Mouse (Mus musculus): ENCODE data around the gene Casq2. TPM values are rescaled to one million over a fixed set of nuclear protein-coding genes. Genes with fewer than 3 reads are reported as not detected.

The Casq2 gene
- polyA plus RNA-seq, 1 experiment from 2014 or later: 11.3 TPM

GRCm38 (mm10) chr3:102111979-102112599 lies 25.9 kb downstream of the Casq2 start:
- H3K36me3 ChIP-seq: no peaks in the 10 kb centered on the region
- no peak overlapping the region for H3K4me3 ChIP-seq
- H3K9ac ChIP-seq: no peak overlapping the region
- H3K27me3 ChIP-seq: no peaks in the 10 kb centered on the region
- no peak overlapping the region for H3K27ac ChIP-seq
- no peaks in the 10 kb centered on the region for H3K4me1 ChIP-seq
- H3K4me2 ChIP-seq (replicated peaks): no peak overlapping the region
- no peak for ATAC-seq (ENCODE audit: insufficient number of reproducible peaks, insufficient read depth, low FRiP score, low TSS enrichment)
- H3K9me3 ChIP-seq: no peaks in the 10 kb centered on the region
- WGBS: 60% methylated on average over 7 of the region's 7 CpGs

GRCm38 (mm10) chr3:102120947-102121346 lies 34.7 kb downstream of the Casq2 start:
- no peak for ATAC-seq (ENCODE audit: insufficient number of reproducible peaks, insufficient read depth, low FRiP score, low TSS enrichment)
- H3K36me3 ChIP-seq: no peaks in the 10 kb centered on the region
- H3K4me3 ChIP-seq: no peak overlapping the region
- no peak overlapping the region for H3K27ac ChIP-seq
- H3K4me1 ChIP-seq: no peaks in the 10 kb centered on the region
- no peak overlapping the region for H3K9ac ChIP-seq
- H3K9me3 ChIP-seq: 0 out of 2 replicates have a peak, but pooled peaks cover 4% of the 10 kb centered on the region
- no peaks in the 10 kb centered on the region for H3K27me3 ChIP-seq
- H3K4me2 ChIP-seq (replicated peaks): no peak overlapping the region

DNA sequence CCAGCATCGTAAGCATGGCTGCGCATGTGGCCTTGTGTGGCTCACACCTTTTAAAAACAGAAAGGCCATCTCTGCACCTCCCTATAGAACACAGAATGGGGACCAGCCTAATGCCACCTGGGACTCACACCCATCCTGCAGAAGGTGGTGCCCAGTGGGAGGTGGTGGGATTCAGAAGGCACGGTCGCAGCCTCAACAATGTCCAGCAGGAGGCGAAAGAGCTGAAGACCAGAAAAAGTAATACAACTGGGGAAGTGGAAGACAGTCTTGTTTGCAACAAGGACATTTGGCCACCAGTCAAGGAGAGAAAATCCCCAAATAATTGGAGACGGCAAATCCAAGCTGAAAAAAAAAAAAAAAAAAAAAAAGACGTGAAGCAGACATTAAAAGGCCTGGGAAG lies 35.8 kb downstream of the Casq2 start:
- H3K9ac ChIP-seq: no peak overlapping the region
- no peaks in the 10 kb centered on the region for H3K36me3 ChIP-seq
- no peak overlapping the region for H3K4me3 ChIP-seq
- ATAC-seq (ENCODE audit: insufficient number of reproducible peaks, insufficient read depth, low FRiP score, low TSS enrichment): no peak
- 0 out of 2 replicates have a peak, but pooled peaks cover 4% of the 10 kb centered on the region for H3K9me3 ChIP-seq
- H3K27ac ChIP-seq: no peak overlapping the region
- no peaks in the 10 kb centered on the region for H3K27me3 ChIP-seq
- WGBS: 78% methylated on average over 7 of the region's 7 CpGs
- no peak overlapping the region for H3K4me2 ChIP-seq (replicated peaks)
- no peaks in the 10 kb centered on the region for H3K4me1 ChIP-seq

DNA sequence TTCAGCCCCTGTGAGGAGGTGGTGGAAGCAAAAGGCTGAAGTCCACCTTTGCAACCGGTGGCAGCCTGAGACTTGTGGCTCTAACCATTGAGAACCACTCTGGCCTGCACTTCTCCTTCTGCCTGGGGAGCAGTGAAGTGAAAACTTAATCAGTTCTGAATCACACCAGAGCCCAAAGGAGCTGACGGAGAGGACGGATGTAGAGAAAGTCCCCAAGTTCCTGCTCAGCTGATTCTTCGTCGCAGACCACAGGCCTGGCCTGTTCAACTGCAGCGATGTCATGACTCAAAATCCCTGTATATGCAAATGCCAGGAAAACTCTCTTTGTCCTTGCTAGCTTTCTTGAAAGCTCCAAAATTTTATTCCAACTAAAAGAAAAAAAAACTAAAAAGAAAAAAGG lies 37.4 kb downstream of the Casq2 start:
- H3K36me3 ChIP-seq: no peaks in the 10 kb centered on the region
- H3K4me2 ChIP-seq (replicated peaks): no peak overlapping the region
- no peaks in the 10 kb centered on the region for H3K4me1 ChIP-seq
- no peak overlapping the region for H3K4me3 ChIP-seq
- no peaks in the 10 kb centered on the region for H3K27me3 ChIP-seq
- H3K27ac ChIP-seq: no peak overlapping the region
- 80% methylated on average over 6 of the region's 6 CpGs for WGBS
- H3K9ac ChIP-seq: no peak overlapping the region
- 0 out of 2 replicates have a peak, but pooled peaks cover 4% of the 10 kb centered on the region for H3K9me3 ChIP-seq
- ATAC-seq (ENCODE audit: insufficient number of reproducible peaks, insufficient read depth, low FRiP score, low TSS enrichment): no peak

- no peaks in the 10 kb centered on the region for H3K4me1 ChIP-seq
- H3K4me3 ChIP-seq: no peak overlapping the region
- no peaks in the 10 kb centered on the region for H3K27me3 ChIP-seq
- no peaks in the 10 kb centered on the region for H3K36me3 ChIP-seq
- no peak overlapping the region for H3K27ac ChIP-seq
- H3K4me2 ChIP-seq (replicated peaks): no peak overlapping the region
- ATAC-seq (ENCODE audit: insufficient number of reproducible peaks, insufficient read depth, low FRiP score, low TSS enrichment): no peak
- 39% methylated on average over 1 of the region's 1 CpGs for WGBS
- 0 out of 2 replicates have a peak, but pooled peaks cover 3% of the 10 kb centered on the region for H3K9me3 ChIP-seq
- no peak overlapping the region for H3K9ac ChIP-seq
Measured at GRCm38 (mm10) chr3:102125546-102125945, 39.3 kb downstream of the Casq2 start.

DNA sequence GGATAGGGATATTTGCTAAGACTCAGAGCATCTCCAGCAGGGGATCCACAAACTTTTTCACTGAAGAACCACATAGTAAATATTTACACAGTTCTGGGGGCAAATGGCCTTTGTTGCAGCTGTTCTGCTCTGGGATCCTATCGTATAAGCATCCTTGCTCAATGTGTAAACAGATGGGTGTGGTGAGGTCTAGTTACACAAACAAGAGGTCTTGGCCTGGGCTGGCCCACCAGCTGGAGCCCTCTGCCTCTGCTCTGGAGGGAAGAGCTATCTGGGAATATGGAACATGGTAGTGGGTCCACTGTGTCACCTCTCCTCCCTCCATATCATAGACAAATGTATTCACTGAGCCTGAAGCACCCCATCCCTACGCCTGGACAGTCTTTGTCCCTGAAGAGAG lies 40.9 kb downstream of the Casq2 start:
- Histone ChIP-seq H3K4me1 (no peaks in the 10 kb centered on the region), H3K27me3 (no peaks in the 10 kb centered on the region), H3K4me3 (no peak overlapping the region), H3K4me2 (replicated peaks) (no peak overlapping the region), H3K27ac (no peak overlapping the region), H3K36me3 (no peaks in the 10 kb centered on the region), H3K9me3 (no peaks in the 10 kb centered on the region), H3K9ac (no peak overlapping the region)
- 86% methylated on average over 2 of the region's 2 CpGs for WGBS
- ATAC-seq (ENCODE audit: insufficient number of reproducible peaks, insufficient read depth, low FRiP score, low TSS enrichment): no peak

- Histone ChIP-seq H3K27ac (no peak overlapping the region), H3K27me3 (no peaks in the 10 kb centered on the region), H3K36me3 (no peaks in the 10 kb centered on the region), H3K9ac (no peak overlapping the region), H3K4me1 (no peaks in the 10 kb centered on the region), H3K4me3 (no peak overlapping the region), H3K9me3 (no peaks in the 10 kb centered on the region), H3K4me2 (replicated peaks) (no peak overlapping the region)
- 90% methylated on average over 2 of the region's 2 CpGs for WGBS
- ATAC-seq (ENCODE audit: insufficient number of reproducible peaks, insufficient read depth, low FRiP score, low TSS enrichment): no peak
Measured at GRCm38 (mm10) chr3:102128242-102128641, 42.0 kb downstream of the Casq2 start.

DNA sequence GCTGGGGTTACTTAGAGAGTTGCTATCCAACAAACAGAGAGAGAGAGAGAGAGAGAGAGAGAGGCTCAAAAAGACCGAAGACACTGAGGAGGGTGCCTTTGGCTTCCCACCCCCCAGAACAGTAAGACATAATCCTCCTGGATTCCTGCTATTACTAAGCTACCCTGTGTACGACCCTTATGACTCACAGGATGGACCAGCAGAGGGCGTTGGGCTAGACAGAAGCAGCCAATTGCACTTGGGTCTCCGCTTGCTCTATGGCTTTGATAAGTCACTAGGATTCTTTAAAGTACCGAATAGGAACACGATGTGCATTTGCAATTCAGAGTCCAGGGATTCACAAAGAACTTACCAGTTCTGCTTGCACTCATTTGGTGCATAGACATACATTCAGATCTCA lies 44.3 kb downstream of the Casq2 start:
- no peaks in the 10 kb centered on the region for H3K9me3 ChIP-seq
- no peaks in the 10 kb centered on the region for H3K27me3 ChIP-seq
- peaks cover 3% of the 10 kb centered on the region for H3K4me1 ChIP-seq
- H3K27ac ChIP-seq: no peak overlapping the region
- no peak overlapping the region for H3K9ac ChIP-seq
- H3K4me3 ChIP-seq: no peak overlapping the region
- no peaks in the 10 kb centered on the region for H3K36me3 ChIP-seq
- ATAC-seq (ENCODE audit: insufficient number of reproducible peaks, insufficient read depth, low FRiP score, low TSS enrichment): no peak
- no peak overlapping the region for H3K4me2 ChIP-seq (replicated peaks)
- WGBS: 68% methylated on average over 6 of the region's 6 CpGs

- H3K9ac ChIP-seq: no peak overlapping the region
- no peaks in the 10 kb centered on the region for H3K27me3 ChIP-seq
- H3K27ac ChIP-seq: no peak overlapping the region
- ATAC-seq (ENCODE audit: insufficient number of reproducible peaks, insufficient read depth, low FRiP score, low TSS enrichment): no peak
- WGBS: 89% methylated on average over 9 of the region's 9 CpGs
- H3K4me3 ChIP-seq: no peak overlapping the region
- peaks cover 8% of the 10 kb centered on the region for H3K4me1 ChIP-seq
- no peaks in the 10 kb centered on the region for H3K36me3 ChIP-seq
- H3K9me3 ChIP-seq: no peaks in the 10 kb centered on the region
- H3K4me2 ChIP-seq (replicated peaks): no peak overlapping the region
Measured at GRCm38 (mm10) chr3:102131627-102132324, 45.6 kb downstream of the Casq2 start.

DNA sequence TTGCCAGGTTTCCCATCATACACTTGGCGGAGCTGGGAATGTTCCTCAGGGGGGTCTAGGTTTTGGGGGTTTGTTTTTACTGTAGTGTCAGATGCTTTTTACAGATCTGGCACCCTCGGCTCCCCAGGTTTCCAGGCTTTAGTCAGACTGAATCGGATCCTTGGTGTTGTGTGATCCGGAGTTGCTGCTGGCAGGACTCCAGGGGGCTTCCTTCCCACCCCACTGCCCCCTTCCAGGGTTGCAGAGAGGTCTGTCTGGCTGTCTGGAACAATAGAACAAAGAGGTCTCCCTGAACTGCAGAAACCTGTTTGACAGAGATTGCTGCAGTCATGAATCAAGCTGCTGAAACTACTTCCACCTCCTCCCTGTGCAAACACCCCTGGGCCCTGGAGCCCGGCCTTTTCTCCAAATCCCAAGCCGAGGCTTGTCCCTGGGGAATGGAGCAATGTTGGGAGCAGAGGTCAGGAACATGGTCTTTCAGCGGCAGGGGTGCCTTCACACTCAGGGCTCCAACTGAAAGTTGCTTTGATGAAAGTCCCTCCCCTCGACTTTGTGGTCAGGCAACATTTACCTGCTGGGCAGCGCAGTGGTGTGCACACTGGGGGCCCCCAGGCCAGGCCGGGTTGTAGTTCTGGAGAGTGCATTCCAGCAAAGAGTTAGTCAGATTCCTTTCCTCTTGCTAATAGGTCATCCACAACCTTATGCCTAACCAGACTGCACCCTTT lies 49.3 kb downstream of the Casq2 start:
- Histone ChIP-seq H3K27me3 (peaks cover 5% of the 10 kb centered on the region; the same call in 1 of the 2 replicates), H3K9me3 (no peaks in the 10 kb centered on the region), H3K4me1 (peaks cover 8% of the 10 kb centered on the region), H3K27ac (peak overlapping the region; percentile 32), H3K4me2 (replicated peaks) (no peak overlapping the region), H3K4me3 (no peak overlapping the region), H3K9ac (no peak overlapping the region; the same call in 1 of the 2 replicates), H3K36me3 (no peaks in the 10 kb centered on the region)
- ATAC-seq (ENCODE audit: insufficient number of reproducible peaks, insufficient read depth, low FRiP score, low TSS enrichment): no peak
- 18% methylated on average over 10 of the region's 10 CpGs for WGBS

- no peak overlapping the region for H3K27ac ChIP-seq
- H3K9ac ChIP-seq: no peak overlapping the region
- H3K4me2 ChIP-seq (replicated peaks): no peak overlapping the region
- no peak for ATAC-seq (ENCODE audit: insufficient number of reproducible peaks, insufficient read depth, low FRiP score, low TSS enrichment)
- no peaks in the 10 kb centered on the region for H3K9me3 ChIP-seq
- peaks cover 5% of the 10 kb centered on the region; the same call in 1 of the 2 replicates for H3K27me3 ChIP-seq
- 77% methylated on average over 10 of the region's 10 CpGs for WGBS
- no peaks in the 10 kb centered on the region for H3K36me3 ChIP-seq
- peaks cover 8% of the 10 kb centered on the region for H3K4me1 ChIP-seq
- no peak overlapping the region for H3K4me3 ChIP-seq
Measured at GRCm38 (mm10) chr3:102137158-102137557, 50.9 kb downstream of the Casq2 start.

GRCm38 (mm10) chr3:102138899-102139298 lies 52.7 kb downstream of the Casq2 start:
- no peak overlapping the region for H3K4me3 ChIP-seq
- H3K9me3 ChIP-seq: no peaks in the 10 kb centered on the region
- H3K4me2 ChIP-seq (replicated peaks): no peak overlapping the region
- no peak overlapping the region for H3K9ac ChIP-seq
- peaks cover 5% of the 10 kb centered on the region; the same call in 1 of the 2 replicates for H3K27me3 ChIP-seq
- H3K4me1 ChIP-seq: peaks cover 8% of the 10 kb centered on the region
- no peaks in the 10 kb centered on the region for H3K36me3 ChIP-seq
- no peak overlapping the region for H3K27ac ChIP-seq
- WGBS: 75% methylated on average over 6 of the region's 6 CpGs
- ATAC-seq (ENCODE audit: insufficient number of reproducible peaks, insufficient read depth, low FRiP score, low TSS enrichment): no peak
